Mouse (Mus musculus): ENCODE results near the gene Klhl5.

Klhl5 gene

GRCm38 (mm10) chr5:65204726-65205125, 97.4 kb downstream of the Klhl5 start:
- DNase-seq = no peak

GRCm38 (mm10) chr5:65213321-65213720, 106.0 kb downstream of the Klhl5 start:
- peak; percentile 38 for DNase-seq
